Mouse (Mus musculus) gastrocnemius, postnatal 25 days (tissue): Measurements from ENCODE around the gene Bsx. TPM values are rescaled to one million over a fixed set of nuclear protein-coding genes. Genes with fewer than 3 reads are reported as not detected.
A peak's percentile ranks its signal among the peaks of the same experiment; 100 is the strongest.

ENCODE experiments used
- DNase-seq: peaks from one replicate; pipeline ENCODE4 v3.0.0; 2022
- long read RNA-seq, 2 experiments: library from polyadenylated mRNA; stranded (forward); transcript quantifications; one replicate each; pipeline ENCODE4 v2.0.0; 2021
- total RNA-seq, 2 experiments: library from RNA; stranded (reverse); gene quantifications; 1 replicate in 1 of 2; 2 replicates in 1 of 2; pipeline ENCODE4 v1.2.3; 2021

Bsx gene
- not detected for total RNA-seq
- long read RNA-seq, experiment 1: 0 reads
- long read RNA-seq, experiment 2: 0 reads

GRCm38 (mm10) chr9:40873556-40874470 lies at the start of gene Bsx:
Gene Bsx (plus strand): TSS chr9:40874127.
- DNase-seq: peak; percentile 31

- no peak for DNase-seq
Observed at GRCm38 (mm10) chr9:40825601-40826000, 48.3 kb upstream of the Bsx start.

- DNase-seq: no peak
Observed at GRCm38 (mm10) chr9:40827366-40827765, 46.6 kb upstream of the Bsx start.

GRCm38 (mm10) chr9:40834569-40834968 lies 39.4 kb upstream of the Bsx start:
- peak; percentile 15 for DNase-seq

GRCm38 (mm10) chr9:40836681-40837080 lies 37.2 kb upstream of the Bsx start:
- DNase-seq: no peak

GRCm38 (mm10) chr9:40839662-40840061 lies 34.3 kb upstream of the Bsx start:
- no peak for DNase-seq

- DNase-seq: no peak
Observed at GRCm38 (mm10) chr9:40851515-40851914, 22.4 kb upstream of the Bsx start.

GRCm38 (mm10) chr9:40858461-40859160 lies 15.3 kb upstream of the Bsx start:
- DNase-seq: no peak

- no peak for DNase-seq
Observed at GRCm38 (mm10) chr9:40859196-40859595, 14.7 kb upstream of the Bsx start.

- DNase-seq: no peak
Observed at GRCm38 (mm10) chr9:40870331-40870730, 3.6 kb upstream of the Bsx start.

- DNase-seq: no peak
Observed at GRCm38 (mm10) chr9:40871369-40872155, 2.4 kb upstream of the Bsx start.

- no peak for DNase-seq
Observed at GRCm38 (mm10) chr9:40872156-40872478, 1.8 kb upstream of the Bsx start.

- DNase-seq: no peak
Observed at GRCm38 (mm10) chr9:40874961-40875360, 1.0 kb downstream of the Bsx start.

- DNase-seq: no peak
Observed at GRCm38 (mm10) chr9:40875431-40875830, 1.5 kb downstream of the Bsx start.

GRCm38 (mm10) chr9:40876164-40876563 lies 2.2 kb downstream of the Bsx start:
- no peak for DNase-seq

GRCm38 (mm10) chr9:40876693-40877092 lies 2.8 kb downstream of the Bsx start:
- no peak for DNase-seq

GRCm38 (mm10) chr9:40877146-40877880 lies 3.4 kb downstream of the Bsx start:
- no peak for DNase-seq

- no peak for DNase-seq
Observed at GRCm38 (mm10) chr9:40877881-40878235, 3.9 kb downstream of the Bsx start.

- no peak for DNase-seq
Observed at GRCm38 (mm10) chr9:40878291-40878945, 4.5 kb downstream of the Bsx start.

- DNase-seq: no peak
Observed at GRCm38 (mm10) chr9:40878998-40879397, 5.1 kb downstream of the Bsx start.

GRCm38 (mm10) chr9:40885669-40886068 lies 11.7 kb downstream of the Bsx start:
- no peak for DNase-seq
